Mouse (Mus musculus) heart, postnatal 0 days (tissue): ENCODE data around the gene Armh3. TPM values are rescaled to one million over a fixed set of nuclear protein-coding genes. Genes with fewer than 3 reads are reported as not detected.

Experiments
- ATAC-seq: fragments of 200-750 bp; cut with Nextera tagmentation; 2 replicates; pipeline ENCODE4 v1.8.0; 2017; ENCODE audit warnings: low read depth, moderate number of reproducible peaks, moderate library complexity; ENCODE audit not compliant: insufficient read depth
- DNase-seq: peaks from one replicate; pipeline ENCODE4 v3.0.0-alpha.2; 2016; ENCODE audit warnings: low spot score
- H3K27ac ChIP-seq: fragments of 300-500 bp; sonication (generic); 2 replicates; pipeline ENCODE4 v1.5.1; 2014; ENCODE audit warnings: low read depth, mild to moderate bottlenecking
- H3K27me3 ChIP-seq: fragments of 300-500 bp; sonication (generic); 2 replicates; pipeline ENCODE4 v1.6.1; 2014; ENCODE audit warnings: low read length, mixed read lengths; ENCODE audit not compliant: control insufficient read depth, insufficient read depth
- H3K36me3 ChIP-seq: fragments of 300-500 bp; sonication (generic); replicated peaks from 2 replicates; pipeline ENCODE4 v1.6.1; 2014; ENCODE audit warnings: low read length, mixed read lengths; ENCODE audit not compliant: control insufficient read depth, insufficient read depth
- H3K4me1 ChIP-seq: fragments of 300-500 bp; sonication (generic); 2 replicates; pipeline ENCODE4 v1.6.1; 2014; ENCODE audit warnings: antibody characterized with exemption; ENCODE audit not compliant: control insufficient read depth, insufficient read depth
- H3K4me2 ChIP-seq: fragments of 300-500 bp; sonication (generic); 2 replicates; pipeline ENCODE4 v1.6.1; 2014; ENCODE audit warnings: low read depth, mild to moderate bottlenecking, low read length, moderate library complexity
- H3K4me3 ChIP-seq: fragments of 300-500 bp; sonication (generic); 2 replicates; pipeline ENCODE4 v1.5.1; 2014; ENCODE audit warnings: low read depth, low read length
- H3K9ac ChIP-seq: fragments of 300-500 bp; sonication (generic); replicated peaks from 2 replicates; pipeline ENCODE4 v1.6.1; 2014; ENCODE audit warnings: low read depth, low read length, mixed read lengths
- H3K9me3 ChIP-seq: fragments of 300-500 bp; sonication (generic); replicated peaks from 2 replicates; pipeline ENCODE4 v1.6.1; 2016; ENCODE audit warnings: low read length; ENCODE audit not compliant: control insufficient read depth
- CTCF ChIP-seq: IDR thresholded peaks from 2 replicates; pipeline ENCODE4 v1.5.1; 2016; ENCODE audit warnings: antibody characterized with exemption, control low read depth, low read depth
- EP300 ChIP-seq: IDR thresholded peaks from 2 replicates; pipeline ENCODE4 v1.6.1; 2016; ENCODE audit warnings: antibody characterized with exemption, low read depth
- WGBS: fragments of 180-500 bp; shearing (Covaris S2); extraction: QIAGEN DNeasy Blood & Tissue Kit; methylation state at CpG from one replicate; pipeline ENCODE4 v1.1.7; 2014; 5-methylcytosine and 5-hydroxymethylcytosine counted together
- polyA plus RNA-seq: library from polyadenylated mRNA; unstranded; fragments of >200 nt; fragmentation: Nextera tagmentation; extraction: Ambion mirVana; gene quantifications from 2 replicates; pipeline ENCODE4 v1.2.1, GENCODE M21; 2015
- total RNA-seq: library from RNA; depleted of rRNA; stranded (reverse); fragments of >200 nt; gene quantifications from 2 replicates; pipeline ENCODE4 v1.2.3, GENCODE M21; 2014; ENCODE audit warnings: low replicate concordance

Armh3 gene
- total and polyA plus RNA-seq, 2 experiments from 2014 or later: 11.1 to 11.4 TPM

GRCm38 (mm10) chr19:45938064-45938463 lies 60.2 kb downstream of the Armh3 start:
- peaks cover 2% of the 10 kb centered on the region; the same call in 1 of the 2 replicates for H3K4me1 ChIP-seq
- H3K4me2 ChIP-seq: no peak overlapping the region
- H3K9me3 ChIP-seq: no peaks in the 10 kb centered on the region
- no peak overlapping the region for H3K27ac ChIP-seq
- DNase-seq: no peak
- no peak for TF ChIP-seq EP300
- TF ChIP-seq CTCF: no peak
- no peak overlapping the region for H3K9ac ChIP-seq
- H3K36me3 ChIP-seq: peaks cover 18% of the 10 kb centered on the region; the same call in 1 of the 2 replicates
- H3K27me3 ChIP-seq: no peaks in the 10 kb centered on the region
- ATAC-seq: no peak
- 42% methylated on average over 3 of the region's 3 CpGs for WGBS
- H3K4me3 ChIP-seq: no peak overlapping the region

DNA sequence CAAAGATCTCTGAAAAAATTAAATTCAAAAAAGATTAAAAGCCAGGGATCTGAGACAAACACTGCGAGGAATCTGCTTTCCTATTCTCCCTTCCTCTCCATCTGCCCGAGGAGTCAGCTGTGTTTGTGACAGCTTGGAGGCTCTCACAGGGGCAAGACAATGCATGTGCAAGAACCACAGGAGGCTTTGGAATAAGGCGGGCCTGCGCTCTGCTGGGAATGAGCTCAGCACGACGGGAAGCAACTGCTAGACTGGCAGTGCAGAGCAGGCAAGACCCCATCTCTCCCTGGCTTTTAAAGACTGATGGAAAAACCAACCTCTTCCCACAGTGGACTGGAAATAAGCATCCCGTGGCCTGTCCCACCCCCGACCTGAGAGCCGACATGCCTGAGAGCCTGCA lies 60.8 kb downstream of the Armh3 start:
- no peak for ATAC-seq

DNA sequence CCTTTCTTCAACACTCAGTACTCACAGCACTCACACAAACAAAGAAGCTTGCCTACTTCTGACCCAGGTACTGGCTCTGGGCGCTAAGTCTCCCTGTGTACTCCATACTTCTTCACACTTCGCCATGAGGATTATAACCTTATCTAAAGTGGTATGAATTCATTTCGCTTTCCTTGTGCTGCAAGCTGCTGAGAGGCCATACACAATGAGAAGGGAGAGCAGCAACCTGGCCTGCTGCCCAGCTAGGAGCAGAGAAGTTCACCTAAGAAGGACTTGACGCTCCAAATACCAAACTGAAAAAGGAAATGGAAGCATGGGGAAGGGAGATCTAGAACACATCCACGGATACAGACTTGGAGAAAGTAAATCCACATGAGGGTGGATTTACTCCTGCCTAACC lies 71.1 kb downstream of the Armh3 start:
- Histone ChIP-seq H3K9ac (no peak overlapping the region), H3K9me3 (no peaks in the 10 kb centered on the region), H3K4me1 (peaks cover 15% of the 10 kb centered on the region), H3K4me2 (no peak overlapping the region), H3K36me3 (peaks cover 14% of the 10 kb centered on the region), H3K27ac (peak overlapping the region; percentile 51), H3K4me3 (no peak overlapping the region), H3K27me3 (no peaks in the 10 kb centered on the region)
- TF ChIP-seq EP300 (no peak), CTCF (no peak)
- WGBS: 31% methylated on average over 5 of the region's 5 CpGs
- DNase-seq: no peak
- peak; percentile 36; the same call in 1 of the 2 replicates for ATAC-seq

More for the DNA sequence above, 60.8 kb downstream of the Armh3 start:
- TF ChIP-seq CTCF: no peak
- TF ChIP-seq EP300: no peak
- no peaks in the 10 kb centered on the region for H3K27me3 ChIP-seq
- no peak overlapping the region for H3K4me2 ChIP-seq
- DNase-seq: no peak
- H3K9me3 ChIP-seq: no peaks in the 10 kb centered on the region
- no peaks in the 10 kb centered on the region for H3K4me1 ChIP-seq
- no peak overlapping the region for H3K27ac ChIP-seq
- peaks cover 23% of the 10 kb centered on the region for H3K36me3 ChIP-seq
- H3K9ac ChIP-seq: no peak overlapping the region
- 52% methylated on average over 9 of the region's 9 CpGs for WGBS
- no peak overlapping the region for H3K4me3 ChIP-seq

GRCm38 (mm10) chr19:45926342-45926741 lies 71.9 kb downstream of the Armh3 start:
- H3K36me3 ChIP-seq: peaks cover 12% of the 10 kb centered on the region; the same call in 1 of the 2 replicates
- WGBS: 52% methylated on average over 8 of the region's 8 CpGs
- H3K4me1 ChIP-seq: peaks cover 15% of the 10 kb centered on the region
- ATAC-seq (peak; percentile 62), DNase-seq (no peak)
- TF ChIP-seq EP300 (no peak), CTCF (no peak; the same call in 1 of the 2 replicates)
- peak overlapping the region; percentile 51 for H3K27ac ChIP-seq
- no peak overlapping the region for H3K4me2 ChIP-seq
- no peak overlapping the region for H3K9ac ChIP-seq
- H3K9me3 ChIP-seq: no peaks in the 10 kb centered on the region
- H3K27me3 ChIP-seq: no peaks in the 10 kb centered on the region
- H3K4me3 ChIP-seq: no peak overlapping the region

GRCm38 (mm10) chr19:45920299-45921090 lies 77.8 kb downstream of the Armh3 start:
- WGBS: 64% methylated on average over 9 of the region's 9 CpGs
- H3K4me1 ChIP-seq: 0 out of 2 replicates have a peak, but pooled peaks cover 4% of the 10 kb centered on the region
- no peaks in the 10 kb centered on the region for H3K27me3 ChIP-seq
- H3K27ac ChIP-seq: no peak overlapping the region
- H3K4me3 ChIP-seq: no peak overlapping the region
- DNase-seq: no peak
- TF ChIP-seq EP300: no peak
- no peak for TF ChIP-seq CTCF
- H3K9me3 ChIP-seq: no peaks in the 10 kb centered on the region
- H3K9ac ChIP-seq: no peak overlapping the region
- peaks cover 14% of the 10 kb centered on the region for H3K36me3 ChIP-seq
- no peak overlapping the region for H3K4me2 ChIP-seq
- no peak for ATAC-seq
